Mouse (Mus musculus) 416B (cell line): ENCODE results near the gene Krt19.

Source experiments
- DNase-seq: peaks from one replicate; pipeline ENCODE4 v3.0.0; 2011; ENCODE audit warnings: low read depth

The Krt19 gene

GRCm38 (mm10) chr11:100137693-100138092 lies 10.8 kb downstream of the Krt19 start:
- no peak for DNase-seq

- DNase-seq, result no peak
Observed at GRCm38 (mm10) chr11:100136559-100136958, 11.9 kb downstream of the Krt19 start.

- no peak for DNase-seq
Observed at GRCm38 (mm10) chr11:100135731-100136130, 12.7 kb downstream of the Krt19 start, which contains the start of gene Krt15. TSS of gene Krt15 (minus strand) at chr11:100135928.

GRCm38 (mm10) chr11:100124901-100125300 lies 23.6 kb downstream of the Krt19 start:
- DNase-seq, result no peak

GRCm38 (mm10) chr11:100121466-100121865 lies 27.0 kb downstream of the Krt19 start, which contains the start of gene Krt13:
TSS of gene Krt13 (minus strand) at chr11:100121566.
- DNase-seq, result no peak

GRCm38 (mm10) chr11:100120331-100120730 lies 28.1 kb downstream of the Krt19 start:
- DNase-seq, result no peak

GRCm38 (mm10) chr11:100113742-100114029 lies 34.8 kb downstream of the Krt19 start:
- DNase-seq, result no peak

GRCm38 (mm10) chr11:100112935-100113741 lies 35.3 kb downstream of the Krt19 start:
- DNase-seq, result no peak

- DNase-seq, result no peak
Observed at GRCm38 (mm10) chr11:100105576-100106122, 42.8 kb downstream of the Krt19 start, which contains the start of gene Krt36. TSS of gene Krt36 (minus strand) at chr11:100105626.

- DNase-seq, result no peak
Observed at GRCm38 (mm10) chr11:100102693-100103429, 45.6 kb downstream of the Krt19 start.

GRCm38 (mm10) chr11:100100391-100100790 lies 48.1 kb downstream of the Krt19 start:
- DNase-seq, result no peak

- DNase-seq, result no peak
Observed at GRCm38 (mm10) chr11:100097819-100098218, 50.6 kb downstream of the Krt19 start.

GRCm38 (mm10) chr11:100096141-100096540 lies 52.3 kb downstream of the Krt19 start, which contains the start of gene Krt35:
TSS of gene Krt35 (minus strand) at chr11:100096241.
- no peak for DNase-seq
